Mouse (Mus musculus): ENCODE measurements around the gene Gnpda2. TPM values are rescaled to one million over a fixed set of nuclear protein-coding genes. Genes with fewer than 3 reads are reported as not detected.

Gnpda2 gene
- polyA plus RNA-seq, 1 experiment from 2014 or later, result 37.0 TPM

Other genes with a start within 250 kb of the Gnpda2 start
- gene Yipf7, start 49.7 kb downstream of the Gnpda2 start, polyA plus RNA-seq (2015; fragmentation: Nextera tagmentation; extraction: Ambion mirVana), result not detected in 2 replicates
- gene Guf1, start 35.4 kb downstream of the Gnpda2 start, polyA plus RNA-seq (2015; fragmentation: Nextera tagmentation; extraction: Ambion mirVana), result 50.7 and 52.0 TPM in 2 replicates

All from neural tube, embryonic 13.5 days (tissue).